Mouse (Mus musculus): Measurements from ENCODE around the gene Zfp454.

Zfp454 gene

GRCm38 (mm10) chr11:50887390-50888128, at the start of gene Zfp454:
Zfp454 (minus strand) TSS chr11:50887651.
- DNase-seq (ENCODE audit: low spot score) = peak; percentile 84

- DNase-seq (ENCODE audit: low spot score) = no peak
Observed at GRCm38 (mm10) chr11:50932040-50932439, 44.6 kb upstream of the Zfp454 start.

- peak; percentile 76 for DNase-seq (ENCODE audit: low spot score)
Observed at GRCm38 (mm10) chr11:50931451-50931866, 44.0 kb upstream of the Zfp454 start, which contains the start of gene Zfp354b. Zfp354b (minus strand) TSS chr11:50931633.

- DNase-seq (ENCODE audit: low spot score) = no peak
Observed at GRCm38 (mm10) chr11:50931021-50931420, 43.6 kb upstream of the Zfp454 start.

- no peak for DNase-seq (ENCODE audit: low spot score)
Observed at GRCm38 (mm10) chr11:50930469-50931014, 43.1 kb upstream of the Zfp454 start.

- DNase-seq (ENCODE audit: low spot score) = peak; percentile 89
Observed at GRCm38 (mm10) chr11:50915671-50916320, 28.3 kb upstream of the Zfp454 start, which contains the start of gene Zfp2. Zfp2 (minus strand) TSS chr11:50916165.

- DNase-seq (ENCODE audit: low spot score) = no peak
Observed at GRCm38 (mm10) chr11:50914461-50914860, 27.0 kb upstream of the Zfp454 start.

- DNase-seq (ENCODE audit: low spot score) = no peak
Observed at GRCm38 (mm10) chr11:50913301-50913700, 25.9 kb upstream of the Zfp454 start.

- no peak for DNase-seq (ENCODE audit: low spot score)
Observed at GRCm38 (mm10) chr11:50908136-50908535, 20.7 kb upstream of the Zfp454 start.

- DNase-seq (ENCODE audit: low spot score) = no peak
Observed at GRCm38 (mm10) chr11:50897359-50897758, 9.9 kb upstream of the Zfp454 start.

GRCm38 (mm10) chr11:50892441-50892840, 5.0 kb upstream of the Zfp454 start:
- no peak for DNase-seq (ENCODE audit: low spot score)

GRCm38 (mm10) chr11:50886933-50887293, 538 bp downstream of the Zfp454 start:
- no peak for DNase-seq (ENCODE audit: low spot score)

GRCm38 (mm10) chr11:50886231-50886932, 1.1 kb downstream of the Zfp454 start:
- no peak for DNase-seq (ENCODE audit: low spot score)

- no peak for DNase-seq (ENCODE audit: low spot score)
Observed at GRCm38 (mm10) chr11:50883756-50884155, 3.7 kb downstream of the Zfp454 start.

- no peak for DNase-seq (ENCODE audit: low spot score)
Observed at GRCm38 (mm10) chr11:50878641-50879040, 8.8 kb downstream of the Zfp454 start.

GRCm38 (mm10) chr11:50850989-50851601, 36.4 kb downstream of the Zfp454 start:
- peak; percentile 14 for DNase-seq (ENCODE audit: low spot score)

- DNase-seq (ENCODE audit: low spot score) = no peak
Observed at GRCm38 (mm10) chr11:50850177-50850735, 37.2 kb downstream of the Zfp454 start, which contains the start of gene Grm6. Grm6 (plus strand) TSS chr11:50850685.

GRCm38 (mm10) chr11:50849310-50849709, 38.1 kb downstream of the Zfp454 start:
- DNase-seq (ENCODE audit: low spot score) = no peak

GRCm38 (mm10) chr11:50848520-50849137, 38.8 kb downstream of the Zfp454 start:
- DNase-seq (ENCODE audit: low spot score) = no peak

- DNase-seq (ENCODE audit: low spot score) = no peak
Observed at GRCm38 (mm10) chr11:50847047-50847446, 40.4 kb downstream of the Zfp454 start.

GRCm38 (mm10) chr11:50845951-50846350, 41.5 kb downstream of the Zfp454 start:
- no peak for DNase-seq (ENCODE audit: low spot score)
